Mouse (Mus musculus): ENCODE results near the gene Rnf212b. TPM values are rescaled to one million over a fixed set of nuclear protein-coding genes. Genes with fewer than 3 reads are reported as not detected.
A peak's percentile ranks its signal among the peaks of the same experiment; 100 is the strongest.

Rnf212b gene
- polyA plus RNA-seq, 1 experiment = not detected

DNA sequence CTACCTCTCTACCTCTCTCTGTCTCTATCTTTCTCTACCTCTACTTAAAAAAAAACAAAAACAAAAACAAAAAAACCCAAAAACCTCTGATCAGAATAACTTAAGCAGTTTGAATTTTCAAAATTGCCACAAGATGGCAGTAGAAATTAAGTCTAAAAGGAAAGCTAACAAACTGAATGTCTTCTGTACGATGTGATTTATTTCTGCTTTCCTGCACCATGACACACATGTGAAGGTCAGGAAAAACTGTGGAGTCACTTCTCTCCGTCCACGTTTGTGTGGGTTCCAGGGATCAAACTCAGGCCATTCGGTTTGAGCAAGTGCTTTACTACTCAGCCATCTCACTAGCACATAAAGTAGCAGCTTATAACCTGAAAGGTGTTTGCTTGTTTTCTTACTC lies 29.5 kb downstream of the Rnf212b start:
- Histone ChIP-seq H3ac (ENCODE audit: control insufficient read depth, insufficient read length) (no peak overlapping the region), H3K4me3 (no peak overlapping the region), H3K36me3 (ENCODE audit: control insufficient read depth, insufficient read depth) (no peaks in the 10 kb centered on the region), H3K27me3 (ENCODE audit: control insufficient read depth, insufficient read depth, insufficient read length) (no peaks in the 10 kb centered on the region), H3K79me2 (ENCODE audit: control insufficient read depth, insufficient read depth) (no peaks in the 10 kb centered on the region), H3K4me2 (ENCODE audit: low read depth) (no peak overlapping the region)
- TF ChIP-seq TCF3 (IDR thresholded peaks at IDR 0.05; ENCODE audit: insufficient read length, low read depth) (no peak), MYOD1 (IDR thresholded peaks at IDR 0.05; ENCODE audit: control insufficient read depth in 1 of 3, insufficient read length in 2 of 3, low read depth in 2 of 3) (no peak), USF1 (IDR thresholded peaks at IDR 0.05; ENCODE audit: low read depth) (no peak), TCF12 (IDR thresholded peaks at IDR 0.05; ENCODE audit: insufficient read depth, poor library complexity, severe bottlenecking) (no peak), MAX (IDR thresholded peaks at IDR 0.05; ENCODE audit: low read depth) (no peak), MYOG (IDR thresholded peaks at IDR 0.05; ENCODE audit: control insufficient read depth in 1 of 3, insufficient read depth in 1 of 3, insufficient read length in 2 of 3, low read depth in 2 of 3) (no peak), POLR2A (IDR thresholded peaks at IDR 0.05; ENCODE audit: insufficient read length, low read depth) (no peak), POLR2AphosphoS2 (IDR thresholded peaks at IDR 0.05; ENCODE audit: insufficient read length, low read depth) (no peak), E2F4 (IDR thresholded peaks at IDR 0.05; ENCODE audit: insufficient read depth) (no peak), CEBPB (IDR thresholded peaks at IDR 0.05; ENCODE audit: insufficient read depth, poor library complexity, severe bottlenecking) (no peak), SRF (IDR thresholded peaks at IDR 0.05; ENCODE audit: control insufficient read depth, insufficient read length, low read depth) (no peak)

DNA sequence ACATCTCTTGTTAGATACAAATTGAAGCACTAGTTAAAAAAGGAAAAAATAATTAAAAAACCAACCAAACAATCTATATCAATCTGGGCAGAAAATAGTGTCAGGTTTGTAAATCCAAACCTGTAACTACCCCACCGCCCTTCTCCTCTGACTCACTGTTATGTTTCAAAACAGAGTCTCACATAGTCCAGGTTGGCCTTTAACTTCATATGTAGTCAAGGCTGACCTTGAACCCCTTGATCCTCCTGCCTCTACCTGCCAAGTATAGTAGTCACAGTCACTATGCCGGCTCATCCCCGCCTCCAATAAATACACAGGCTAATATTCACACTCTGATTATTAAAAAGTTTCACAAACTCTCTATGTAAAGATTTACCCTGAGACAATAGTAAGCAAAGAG lies 41.8 kb downstream of the Rnf212b start:
- Histone ChIP-seq H3K79me2 (ENCODE audit: control insufficient read depth, insufficient read depth) (no peaks in the 10 kb centered on the region), H3K4me3 (no peak overlapping the region), H3K27me3 (ENCODE audit: control insufficient read depth, insufficient read depth, insufficient read length) (no peaks in the 10 kb centered on the region), H3ac (ENCODE audit: control insufficient read depth, insufficient read length) (no peak overlapping the region), H3K4me2 (ENCODE audit: low read depth) (no peak overlapping the region), H3K36me3 (ENCODE audit: control insufficient read depth, insufficient read depth) (no peaks in the 10 kb centered on the region)
- TF ChIP-seq MAX (IDR thresholded peaks at IDR 0.05; ENCODE audit: low read depth) (no peak), REST (IDR thresholded peaks at IDR 0.05; ENCODE audit: insufficient read depth, insufficient read length) (no peak), POLR2AphosphoS2 (IDR thresholded peaks at IDR 0.05; ENCODE audit: insufficient read length, low read depth) (no peak), E2F4 (IDR thresholded peaks at IDR 0.05; ENCODE audit: insufficient read depth) (no peak), TCF12 (IDR thresholded peaks at IDR 0.05; ENCODE audit: insufficient read depth, poor library complexity, severe bottlenecking) (no peak), MYOD1 (IDR thresholded peaks at IDR 0.05; ENCODE audit: control insufficient read depth in 1 of 3, insufficient read length in 2 of 3, low read depth in 2 of 3) (no peak), USF1 (IDR thresholded peaks at IDR 0.05; ENCODE audit: low read depth) (no peak), MYOG (IDR thresholded peaks at IDR 0.05; ENCODE audit: control insufficient read depth in 1 of 3, insufficient read depth in 1 of 3, insufficient read length in 2 of 3, low read depth in 2 of 3) (no peak), CEBPB (IDR thresholded peaks at IDR 0.05; ENCODE audit: insufficient read depth, poor library complexity, severe bottlenecking) (no peak), SRF (IDR thresholded peaks at IDR 0.05; ENCODE audit: control insufficient read depth, insufficient read length, low read depth) (no peak), POLR2A (IDR thresholded peaks at IDR 0.05; ENCODE audit: insufficient read length, low read depth) (no peak), TCF3 (IDR thresholded peaks at IDR 0.05; ENCODE audit: insufficient read length, low read depth) (no peak)

DNA sequence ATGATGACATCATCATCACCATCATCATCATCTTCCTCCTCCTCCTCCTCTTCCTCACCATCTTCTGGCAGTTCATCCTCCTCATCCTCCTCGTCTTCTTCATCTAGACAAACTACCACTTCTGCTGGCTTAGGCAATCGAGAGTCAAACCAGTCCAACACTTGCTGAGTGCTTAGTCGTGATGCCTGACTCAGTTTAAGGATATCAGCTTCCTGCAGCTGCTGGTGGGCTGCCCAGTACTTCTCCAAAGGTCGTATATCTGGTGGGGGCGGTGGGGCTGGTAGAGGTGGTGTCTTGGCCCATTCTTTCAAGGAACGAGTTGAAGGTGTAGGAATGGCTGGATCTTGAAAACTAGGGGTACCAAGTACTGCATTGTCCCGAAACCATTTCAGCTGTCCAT lies 42.8 kb downstream of the Rnf212b start:
- no peak overlapping the region for H3K4me2 ChIP-seq (ENCODE audit: low read depth)
- no peaks in the 10 kb centered on the region for H3K27me3 ChIP-seq (ENCODE audit: control insufficient read depth, insufficient read depth, insufficient read length)
- TF ChIP-seq E2F4 (IDR thresholded peaks at IDR 0.05; ENCODE audit: insufficient read depth) (no peak), REST (IDR thresholded peaks at IDR 0.05; ENCODE audit: insufficient read depth, insufficient read length) (no peak), USF1 (IDR thresholded peaks at IDR 0.05; ENCODE audit: low read depth) (no peak), POLR2AphosphoS2 (IDR thresholded peaks at IDR 0.05; ENCODE audit: insufficient read length, low read depth) (no peak), TCF3 (IDR thresholded peaks at IDR 0.05; ENCODE audit: insufficient read length, low read depth) (no peak)
- no peaks in the 10 kb centered on the region for H3K79me2 ChIP-seq (ENCODE audit: control insufficient read depth, insufficient read depth)
- no peak overlapping the region for H3K4me3 ChIP-seq
- no peak overlapping the region for H3ac ChIP-seq (ENCODE audit: control insufficient read depth, insufficient read length)
- H3K36me3 ChIP-seq (ENCODE audit: control insufficient read depth, insufficient read depth) = no peaks in the 10 kb centered on the region

DNA sequence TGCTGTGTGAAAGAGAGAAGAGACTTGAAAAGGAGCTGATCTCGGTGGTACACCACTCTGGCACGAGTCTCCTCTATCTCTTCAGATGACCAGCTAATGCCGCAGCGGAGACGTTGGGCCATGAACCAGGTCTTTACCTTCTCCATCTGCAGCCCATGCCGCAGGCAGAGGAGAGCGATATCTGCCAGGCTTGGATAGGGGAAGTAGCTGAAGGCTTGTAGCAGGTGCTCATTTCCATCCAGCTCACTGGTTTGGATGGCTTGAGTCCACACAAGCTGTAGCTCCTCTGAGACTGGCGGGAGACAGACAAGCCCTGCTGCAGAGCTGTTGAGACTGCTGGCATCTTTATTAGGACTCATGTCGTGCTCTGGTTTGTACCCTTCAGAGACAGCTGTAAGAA lies 44.0 kb downstream of the Rnf212b start:
- Histone ChIP-seq H3K4me3 (no peak overlapping the region), H3ac (ENCODE audit: control insufficient read depth, insufficient read length) (no peak overlapping the region), H3K36me3 (ENCODE audit: control insufficient read depth, insufficient read depth) (no peaks in the 10 kb centered on the region), H3K4me2 (ENCODE audit: low read depth) (no peak overlapping the region), H3K79me2 (ENCODE audit: control insufficient read depth, insufficient read depth) (no peaks in the 10 kb centered on the region), H3K27me3 (ENCODE audit: control insufficient read depth, insufficient read depth, insufficient read length) (no peaks in the 10 kb centered on the region)
- TF ChIP-seq POLR2AphosphoS2 (IDR thresholded peaks at IDR 0.05; ENCODE audit: insufficient read length, low read depth) = no peak
- TF ChIP-seq MYOD1 (IDR thresholded peaks at IDR 0.05; ENCODE audit: control insufficient read depth in 1 of 3, insufficient read length in 2 of 3, low read depth in 2 of 3) = peak in 2 of 3 experiments; percentile 18 to 65

DNA sequence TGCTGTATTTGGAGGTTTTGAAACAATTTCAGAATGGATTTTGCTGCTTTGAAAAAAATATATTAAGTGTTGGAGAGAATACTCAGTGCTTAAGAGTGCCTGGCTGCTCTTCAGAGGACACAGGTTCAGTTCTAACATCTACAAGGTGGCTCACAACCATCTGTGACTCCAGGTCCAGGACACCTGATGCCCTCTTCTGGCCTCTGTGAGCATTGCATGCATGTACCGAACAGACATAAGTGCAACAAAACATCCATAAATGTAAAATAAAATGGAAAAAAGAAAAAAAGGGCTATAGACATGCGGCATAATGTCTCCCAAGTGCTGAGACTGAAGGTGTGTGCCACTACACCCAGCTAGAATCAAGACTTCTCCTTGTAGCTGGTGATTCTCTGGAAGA lies 46.6 kb downstream of the Rnf212b start:
- Histone ChIP-seq H3ac (ENCODE audit: control insufficient read depth, insufficient read length) (no peak overlapping the region), H3K36me3 (ENCODE audit: control insufficient read depth, insufficient read depth) (no peaks in the 10 kb centered on the region), H3K27me3 (ENCODE audit: control insufficient read depth, insufficient read depth, insufficient read length) (no peaks in the 10 kb centered on the region), H3K4me3 (no peak overlapping the region), H3K79me2 (ENCODE audit: control insufficient read depth, insufficient read depth) (no peaks in the 10 kb centered on the region), H3K4me2 (ENCODE audit: low read depth) (no peak overlapping the region)
- TF ChIP-seq TCF12 (IDR thresholded peaks at IDR 0.05; ENCODE audit: insufficient read depth, poor library complexity, severe bottlenecking) (no peak), POLR2AphosphoS2 (IDR thresholded peaks at IDR 0.05; ENCODE audit: insufficient read length, low read depth) (no peak), MAX (IDR thresholded peaks at IDR 0.05; ENCODE audit: low read depth) (no peak), SRF (IDR thresholded peaks at IDR 0.05; ENCODE audit: control insufficient read depth, insufficient read length, low read depth) (no peak), MYOG (IDR thresholded peaks at IDR 0.05; ENCODE audit: control insufficient read depth in 1 of 3, insufficient read depth in 1 of 3, insufficient read length in 2 of 3, low read depth in 2 of 3) (no peak), E2F4 (IDR thresholded peaks at IDR 0.05; ENCODE audit: insufficient read depth) (no peak), REST (IDR thresholded peaks at IDR 0.05; ENCODE audit: insufficient read depth, insufficient read length) (no peak), USF1 (IDR thresholded peaks at IDR 0.05; ENCODE audit: low read depth) (no peak), TCF3 (IDR thresholded peaks at IDR 0.05; ENCODE audit: insufficient read length, low read depth) (no peak), POLR2A (IDR thresholded peaks at IDR 0.05; ENCODE audit: insufficient read length, low read depth) (no peak), CEBPB (IDR thresholded peaks at IDR 0.05; ENCODE audit: insufficient read depth, poor library complexity, severe bottlenecking) (no peak), MYOD1 (IDR thresholded peaks at IDR 0.05; ENCODE audit: control insufficient read depth in 1 of 3, insufficient read length in 2 of 3, low read depth in 2 of 3) (no peak)
